Mouse (Mus musculus): ENCODE data around the gene Wwc1. TPM values are rescaled to one million over a fixed set of nuclear protein-coding genes. Genes with fewer than 3 reads are reported as not detected.
"Not testable (repeated sequence)": the region's sequence is repeated elsewhere in the genome, so short reads cannot be mapped to it uniquely, and the experiment has no call there.

Wwc1 gene
- polyA plus RNA-seq, 1 experiment from 2014 or later: 14.9 TPM

- Histone ChIP-seq H3K36me3 (ENCODE audit: control insufficient read depth, insufficient read depth) (0 out of 2 replicates have a peak, but pooled peaks cover 2% of the 10 kb centered on the region), H3K4me3 (replicated peaks; ENCODE audit: low read length) (no peak overlapping the region), H3K4me2 (ENCODE audit: low read length) (no peak overlapping the region), H3K27me3 (replicated peaks; ENCODE audit: control insufficient read depth, insufficient read depth, low read length) (no peaks in the 10 kb centered on the region), H3K27ac (ENCODE audit: low read length) (peak overlapping the region; percentile 96), H3K4me1 (replicated peaks; ENCODE audit: control insufficient read depth, insufficient read depth, low read length) (peaks cover 29% of the 10 kb centered on the region), H3K9ac (replicated peaks; ENCODE audit: low read depth, low read length) (0 out of 2 replicates have a peak overlapping the region, but pooled peaks have one; percentile 1), H3K9me3 (ENCODE audit: control insufficient read depth, low read length) (0 out of 2 replicates have a peak, but pooled peaks cover 2% of the 10 kb centered on the region)
- WGBS: 51% methylated on average over 12 of the region's 12 CpGs
- ATAC-seq: peak; percentile 57
These were observed 122.8 kb downstream of the Wwc1 start for GRCm38 (mm10) chr11:35857395-35858067.

- H3K4me2 ChIP-seq (ENCODE audit: low read length): peak overlapping the region; percentile 25
- peak; percentile 93 for ATAC-seq
- no peak overlapping the region for H3K4me3 ChIP-seq (replicated peaks; ENCODE audit: low read length)
- peak overlapping the region; percentile 96 for H3K27ac ChIP-seq (ENCODE audit: low read length)
- H3K27me3 ChIP-seq (replicated peaks; ENCODE audit: control insufficient read depth, insufficient read depth, low read length): no peaks in the 10 kb centered on the region
- H3K9ac ChIP-seq (replicated peaks; ENCODE audit: low read depth, low read length): peak overlapping the region; percentile 40
- H3K36me3 ChIP-seq (ENCODE audit: control insufficient read depth, insufficient read depth): peaks cover 3% of the 10 kb centered on the region; the same call in 1 of the 2 replicates
- WGBS: 7% methylated on average over 11 of the region's 11 CpGs
- peaks cover 29% of the 10 kb centered on the region for H3K4me1 ChIP-seq (replicated peaks; ENCODE audit: control insufficient read depth, insufficient read depth, low read length)
- H3K9me3 ChIP-seq (ENCODE audit: control insufficient read depth, low read length): 0 out of 2 replicates have a peak, but pooled peaks cover 2% of the 10 kb centered on the region
These were observed 123.8 kb downstream of the Wwc1 start for GRCm38 (mm10) chr11:35856359-35857040.

GRCm38 (mm10) chr11:35855567-35855966 lies 124.8 kb downstream of the Wwc1 start:
- ATAC-seq: no peak
- H3K36me3 ChIP-seq (ENCODE audit: control insufficient read depth, insufficient read depth): peaks cover 7% of the 10 kb centered on the region; the same call in 1 of the 2 replicates
- no peaks in the 10 kb centered on the region for H3K27me3 ChIP-seq (replicated peaks; ENCODE audit: control insufficient read depth, insufficient read depth, low read length)
- H3K9ac ChIP-seq (replicated peaks; ENCODE audit: low read depth, low read length): peak overlapping the region; percentile 19; the same call in 1 of the 2 replicates
- peak overlapping the region; percentile 96 for H3K27ac ChIP-seq (ENCODE audit: low read length)
- no peak overlapping the region for H3K4me3 ChIP-seq (replicated peaks; ENCODE audit: low read length)
- no peak overlapping the region for H3K4me2 ChIP-seq (ENCODE audit: low read length)
- H3K9me3 ChIP-seq (ENCODE audit: control insufficient read depth, low read length): 0 out of 2 replicates have a peak, but pooled peaks cover 2% of the 10 kb centered on the region
- WGBS: 22% methylated on average over 7 of the region's 9 CpGs
- peaks cover 29% of the 10 kb centered on the region for H3K4me1 ChIP-seq (replicated peaks; ENCODE audit: control insufficient read depth, insufficient read depth, low read length)

GRCm38 (mm10) chr11:35854941-35855340 lies 125.4 kb downstream of the Wwc1 start:
- Histone ChIP-seq H3K4me3 (replicated peaks; ENCODE audit: low read length) (no peak overlapping the region), H3K9me3 (ENCODE audit: control insufficient read depth, low read length) (0 out of 2 replicates have a peak, but pooled peaks cover 2% of the 10 kb centered on the region), H3K36me3 (ENCODE audit: control insufficient read depth, insufficient read depth) (peaks cover 7% of the 10 kb centered on the region; the same call in 1 of the 2 replicates), H3K4me2 (ENCODE audit: low read length) (no peak overlapping the region), H3K4me1 (replicated peaks; ENCODE audit: control insufficient read depth, insufficient read depth, low read length) (peaks cover 29% of the 10 kb centered on the region), H3K27me3 (replicated peaks; ENCODE audit: control insufficient read depth, insufficient read depth, low read length) (no peaks in the 10 kb centered on the region), H3K9ac (replicated peaks; ENCODE audit: low read depth, low read length) (0 out of 2 replicates have a peak overlapping the region, but pooled peaks have one; percentile 3), H3K27ac (ENCODE audit: low read length) (peak overlapping the region; percentile 71)
- no peak for ATAC-seq
- WGBS: 47% methylated on average over 5 of the region's 5 CpGs

GRCm38 (mm10) chr11:35853651-35854050 lies 126.7 kb downstream of the Wwc1 start:
- WGBS: 100% methylated on average over 4 of the region's 4 CpGs
- ATAC-seq: no peak
- Histone ChIP-seq H3K4me2 (ENCODE audit: low read length) (no peak overlapping the region), H3K9ac (replicated peaks; ENCODE audit: low read depth, low read length) (no peak overlapping the region), H3K4me1 (replicated peaks; ENCODE audit: control insufficient read depth, insufficient read depth, low read length) (peaks cover 29% of the 10 kb centered on the region), H3K27me3 (replicated peaks; ENCODE audit: control insufficient read depth, insufficient read depth, low read length) (no peaks in the 10 kb centered on the region), H3K36me3 (ENCODE audit: control insufficient read depth, insufficient read depth) (peaks cover 5% of the 10 kb centered on the region; the same call in 1 of the 2 replicates), H3K4me3 (replicated peaks; ENCODE audit: low read length) (no peak overlapping the region), H3K27ac (ENCODE audit: low read length) (no peak overlapping the region), H3K9me3 (ENCODE audit: control insufficient read depth, low read length) (0 out of 2 replicates have a peak, but pooled peaks cover 2% of the 10 kb centered on the region)

- no peak overlapping the region for H3K27ac ChIP-seq (ENCODE audit: low read length)
- 0 out of 2 replicates have a peak, but pooled peaks cover 2% of the 10 kb centered on the region for H3K9me3 ChIP-seq (ENCODE audit: control insufficient read depth, low read length)
- ATAC-seq: no peak
- peaks cover 29% of the 10 kb centered on the region for H3K4me1 ChIP-seq (replicated peaks; ENCODE audit: control insufficient read depth, insufficient read depth, low read length)
- H3K36me3 ChIP-seq (ENCODE audit: control insufficient read depth, insufficient read depth): peaks cover 5% of the 10 kb centered on the region; the same call in 1 of the 2 replicates
- H3K9ac ChIP-seq (replicated peaks; ENCODE audit: low read depth, low read length): no peak overlapping the region
- no peak overlapping the region for H3K4me2 ChIP-seq (ENCODE audit: low read length)
- H3K4me3 ChIP-seq (replicated peaks; ENCODE audit: low read length): no peak overlapping the region
- H3K27me3 ChIP-seq (replicated peaks; ENCODE audit: control insufficient read depth, insufficient read depth, low read length): no peaks in the 10 kb centered on the region
- WGBS: 60% methylated on average over 4 of the region's 4 CpGs
These were observed 127.6 kb downstream of the Wwc1 start for GRCm38 (mm10) chr11:35852731-35853130.

GRCm38 (mm10) chr11:35844299-35844698 lies 136.0 kb downstream of the Wwc1 start:
- H3K4me2 ChIP-seq (ENCODE audit: low read length): no peak overlapping the region
- no peak overlapping the region for H3K27ac ChIP-seq (ENCODE audit: low read length)
- no peak overlapping the region for H3K9ac ChIP-seq (replicated peaks; ENCODE audit: low read depth, low read length)
- WGBS: 91% methylated on average over 9 of the region's 9 CpGs
- H3K4me3 ChIP-seq (replicated peaks; ENCODE audit: low read length): no peak overlapping the region
- peaks cover 5% of the 10 kb centered on the region; the same call in 1 of the 2 replicates for H3K36me3 ChIP-seq (ENCODE audit: control insufficient read depth, insufficient read depth)
- no peaks in the 10 kb centered on the region for H3K9me3 ChIP-seq (ENCODE audit: control insufficient read depth, low read length)
- H3K4me1 ChIP-seq (replicated peaks; ENCODE audit: control insufficient read depth, insufficient read depth, low read length): no peaks in the 10 kb centered on the region
- no peaks in the 10 kb centered on the region for H3K27me3 ChIP-seq (replicated peaks; ENCODE audit: control insufficient read depth, insufficient read depth, low read length)
- no peak for ATAC-seq

- H3K27me3 ChIP-seq (replicated peaks; ENCODE audit: control insufficient read depth, insufficient read depth, low read length); H3K27ac ChIP-seq (ENCODE audit: low read length); H3K36me3 ChIP-seq (ENCODE audit: control insufficient read depth, insufficient read depth); H3K9me3 ChIP-seq (ENCODE audit: control insufficient read depth, low read length); H3K9ac ChIP-seq (replicated peaks; ENCODE audit: low read depth, low read length); ATAC-seq; H3K4me2 ChIP-seq (ENCODE audit: low read length); H3K4me1 ChIP-seq (replicated peaks; ENCODE audit: control insufficient read depth, insufficient read depth, low read length); H3K4me3 ChIP-seq (replicated peaks; ENCODE audit: low read length): not testable (repeated sequence)
- WGBS: 82% methylated on average over 4 of the region's 4 CpGs
These were observed 137.8 kb downstream of the Wwc1 start for GRCm38 (mm10) chr11:35842560-35842959.

GRCm38 (mm10) chr11:35841738-35842325 lies 138.5 kb downstream of the Wwc1 start:
- Histone ChIP-seq H3K9me3 (ENCODE audit: control insufficient read depth, low read length) (no peaks in the 10 kb centered on the region), H3K4me1 (replicated peaks; ENCODE audit: control insufficient read depth, insufficient read depth, low read length) (no peaks in the 10 kb centered on the region), H3K4me2 (ENCODE audit: low read length) (no peak overlapping the region), H3K36me3 (ENCODE audit: control insufficient read depth, insufficient read depth) (peaks cover 5% of the 10 kb centered on the region; the same call in 1 of the 2 replicates), H3K27me3 (replicated peaks; ENCODE audit: control insufficient read depth, insufficient read depth, low read length) (no peaks in the 10 kb centered on the region), H3K27ac (ENCODE audit: low read length) (no peak overlapping the region), H3K9ac (replicated peaks; ENCODE audit: low read depth, low read length) (no peak overlapping the region), H3K4me3 (replicated peaks; ENCODE audit: low read length) (no peak overlapping the region)
- WGBS: 85% methylated on average over 21 of the region's 21 CpGs
- no peak; the same call in 1 of the 2 replicates for ATAC-seq
